Mouse (Mus musculus) cerebellum, adult 11-12 months (tissue): Measurements from ENCODE around the gene Rundc3b.

Experiments
- DNase-seq: peaks from one replicate; pipeline ENCODE4 v3.0.0; 2022

Rundc3b gene

GRCm38 (mm10) chr5:8488701-8489297, 134.0 kb downstream of the Rundc3b start:
- no peak for DNase-seq

- no peak for DNase-seq
Observed at GRCm38 (mm10) chr5:8487989-8488700, 134.6 kb downstream of the Rundc3b start.

GRCm38 (mm10) chr5:8456561-8456960, 166.2 kb downstream of the Rundc3b start:
- no peak for DNase-seq

- DNase-seq: no peak
Observed at GRCm38 (mm10) chr5:8455565-8455964, 167.2 kb downstream of the Rundc3b start.
